Mouse (Mus musculus): ENCODE results near the gene Rab4b.
A peak's percentile ranks its signal among the peaks of the same experiment; 100 is the strongest.

Gene Rab4b

GRCm38 (mm10) chr7:27182498-27182897 lies 3.8 kb upstream of the Rab4b start:
- DNase-seq, result no peak

GRCm38 (mm10) chr7:27180837-27181695 lies 2.4 kb upstream of the Rab4b start, which contains the start of the genes Gm21983 and Mia:
Gm21983 (minus strand) TSS chr7:27181086.
Mia (minus strand) TSS chr7:27181157.
- DNase-seq, result no peak

GRCm38 (mm10) chr7:27180036-27180435 lies 1.3 kb upstream of the Rab4b start:
- peak; percentile 63 for DNase-seq

GRCm38 (mm10) chr7:27179217-27179918 lies 672 bp upstream of the Rab4b start:
- DNase-seq, result no peak

GRCm38 (mm10) chr7:27177942-27178323 lies 763 bp downstream of the Rab4b start:
- no peak for DNase-seq

GRCm38 (mm10) chr7:27174896-27175295 lies 3.8 kb downstream of the Rab4b start:
- DNase-seq, result no peak

- no peak for DNase-seq
Measured at GRCm38 (mm10) chr7:27174496-27174895, 4.2 kb downstream of the Rab4b start.

- no peak for DNase-seq
Measured at GRCm38 (mm10) chr7:27170981-27171380, 7.7 kb downstream of the Rab4b start.

GRCm38 (mm10) chr7:27168371-27168770 lies 10.3 kb downstream of the Rab4b start:
- DNase-seq, result no peak

GRCm38 (mm10) chr7:27167475-27168094 lies 11.1 kb downstream of the Rab4b start:
- DNase-seq, result no peak

GRCm38 (mm10) chr7:27166614-27167474 lies 11.9 kb downstream of the Rab4b start, which contains the start of gene Egln2:
Egln2 (minus strand) TSS chr7:27166802.
- peak; percentile 97 for DNase-seq

GRCm38 (mm10) chr7:27166229-27166613 lies 12.5 kb downstream of the Rab4b start:
- peak; percentile 91 for DNase-seq

GRCm38 (mm10) chr7:27165696-27166095 lies 13.0 kb downstream of the Rab4b start:
- DNase-seq, result no peak

- no peak for DNase-seq
Measured at GRCm38 (mm10) chr7:27165007-27165655, 13.6 kb downstream of the Rab4b start.

- no peak for DNase-seq
Measured at GRCm38 (mm10) chr7:27164112-27164947, 14.4 kb downstream of the Rab4b start.

- no peak for DNase-seq
Measured at GRCm38 (mm10) chr7:27163450-27163805, 15.3 kb downstream of the Rab4b start.

- no peak for DNase-seq
Measured at GRCm38 (mm10) chr7:27162780-27163449, 15.8 kb downstream of the Rab4b start.

- DNase-seq, result no peak
Measured at GRCm38 (mm10) chr7:27161744-27162143, 17.0 kb downstream of the Rab4b start.

- no peak for DNase-seq
Measured at GRCm38 (mm10) chr7:27160921-27161320, 17.8 kb downstream of the Rab4b start.

- peak; percentile 91 for DNase-seq
Measured at GRCm38 (mm10) chr7:27159882-27160281, 18.8 kb downstream of the Rab4b start.

GRCm38 (mm10) chr7:27159256-27159655 lies 19.4 kb downstream of the Rab4b start:
- no peak for DNase-seq
